Mouse (Mus musculus) embryo, embryonic 10.5 days (tissue): Measurements from ENCODE around the gene Psme3.

Source experiments
- DNase-seq: peaks from one replicate; pipeline ENCODE4 v3.0.0-alpha.2; 2015; ENCODE audit warnings: low spot score

Psme3 gene

DNA sequence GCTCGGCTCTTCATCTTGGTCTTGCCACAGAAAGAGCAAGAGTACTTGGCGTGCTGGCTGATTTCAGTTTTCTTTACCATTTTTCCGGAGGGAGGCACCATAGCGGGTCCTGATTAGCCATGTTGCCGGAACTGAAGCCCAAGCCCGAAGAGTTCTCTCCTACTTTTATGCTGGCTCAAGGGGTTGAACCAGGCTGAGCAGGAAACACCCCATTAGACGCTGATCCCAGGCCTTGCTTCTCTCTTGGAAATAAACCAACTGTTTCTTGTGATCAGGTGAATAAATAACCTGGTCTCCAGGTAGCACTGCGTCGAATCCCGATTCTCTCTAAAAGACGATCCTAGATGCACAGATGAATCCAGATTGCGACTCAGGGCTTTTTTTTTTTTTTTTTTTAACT lies 37.4 kb downstream of the Psme3 start:
- no peak for DNase-seq

DNA sequence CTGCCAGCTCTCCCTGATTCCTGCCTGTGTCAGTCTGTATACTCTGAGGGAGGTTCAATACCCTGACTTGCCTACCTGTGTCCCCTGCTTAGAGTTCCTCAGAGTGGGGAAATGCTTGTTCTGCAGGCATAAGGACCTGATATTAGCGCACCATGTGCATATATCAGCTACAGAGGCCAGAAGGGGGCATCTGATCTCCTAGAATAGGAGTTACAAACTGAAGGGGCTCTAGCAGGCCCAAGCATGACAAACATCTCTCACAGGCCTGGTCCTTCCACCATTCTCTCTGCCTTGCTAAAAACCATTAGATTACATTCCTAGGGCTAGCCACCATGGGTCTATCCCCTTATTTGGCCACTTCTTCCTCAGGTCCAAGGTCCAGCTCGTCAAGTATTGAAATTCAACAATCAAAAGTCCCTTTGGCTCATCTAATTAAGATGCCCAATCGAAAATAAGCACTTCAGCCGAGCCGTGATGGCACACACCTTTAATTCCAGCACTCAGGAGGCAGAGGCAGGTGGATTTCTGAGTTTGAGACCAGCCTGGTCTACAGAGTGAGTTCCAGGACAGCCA lies 38.5 kb downstream of the Psme3 start:
- no peak for DNase-seq

DNA sequence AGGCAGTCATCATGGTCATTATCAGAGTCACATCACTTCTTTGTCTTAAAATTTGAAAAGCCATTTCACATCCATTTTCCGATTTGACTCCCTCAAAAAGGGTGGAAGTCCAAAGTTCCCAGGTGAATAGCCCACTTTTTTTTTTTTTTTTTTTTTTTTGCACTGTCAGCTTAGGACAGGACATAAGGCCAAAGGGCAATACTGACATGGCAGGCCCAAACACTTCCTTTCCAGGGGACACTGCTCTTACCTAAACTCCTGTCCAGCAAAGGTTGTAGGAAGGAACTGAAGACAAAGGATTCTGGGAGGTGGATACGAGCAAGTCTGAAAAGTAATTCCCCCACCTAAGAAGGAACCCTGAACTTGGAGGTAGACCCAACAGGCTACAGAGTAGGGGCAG lies 39.9 kb downstream of the Psme3 start:
- DNase-seq = no peak

DNA sequence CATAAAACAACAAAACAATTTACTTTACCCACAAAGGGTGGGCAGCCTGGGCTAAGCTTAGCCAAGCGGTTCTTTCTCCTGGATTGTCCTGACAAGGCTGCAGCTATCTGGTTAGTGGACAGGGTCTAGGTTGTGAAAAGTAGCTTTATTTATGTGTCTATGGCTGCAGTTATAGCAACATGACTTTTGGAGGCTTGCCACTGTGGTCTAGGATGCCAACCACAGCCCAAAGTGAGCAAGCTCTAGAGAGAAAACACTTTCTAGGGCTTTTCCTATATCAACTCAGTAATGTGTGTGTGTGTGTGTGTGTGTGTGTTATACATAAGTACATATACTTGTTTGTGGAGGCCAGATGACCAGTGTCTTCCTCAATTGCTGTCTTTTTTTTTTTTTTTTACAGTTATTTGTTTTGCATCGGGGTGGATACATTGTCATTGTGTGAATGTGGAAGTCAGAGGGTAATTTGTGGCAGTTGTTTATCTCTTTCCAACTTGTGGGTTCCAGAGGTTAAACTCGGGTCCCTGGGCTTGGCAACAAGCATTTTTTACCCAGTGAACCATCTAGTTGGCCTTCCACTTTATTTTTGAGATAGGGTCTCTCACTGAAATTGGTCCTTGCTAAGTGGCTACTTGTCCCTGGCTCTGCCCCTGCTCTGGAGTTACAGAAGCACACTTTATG lies 41.6 kb downstream of the Psme3 start:
- DNase-seq = no peak

GRCm38 (mm10) chr11:101359776-101360175 lies 43.8 kb downstream of the Psme3 start:
- no peak for DNase-seq

DNA sequence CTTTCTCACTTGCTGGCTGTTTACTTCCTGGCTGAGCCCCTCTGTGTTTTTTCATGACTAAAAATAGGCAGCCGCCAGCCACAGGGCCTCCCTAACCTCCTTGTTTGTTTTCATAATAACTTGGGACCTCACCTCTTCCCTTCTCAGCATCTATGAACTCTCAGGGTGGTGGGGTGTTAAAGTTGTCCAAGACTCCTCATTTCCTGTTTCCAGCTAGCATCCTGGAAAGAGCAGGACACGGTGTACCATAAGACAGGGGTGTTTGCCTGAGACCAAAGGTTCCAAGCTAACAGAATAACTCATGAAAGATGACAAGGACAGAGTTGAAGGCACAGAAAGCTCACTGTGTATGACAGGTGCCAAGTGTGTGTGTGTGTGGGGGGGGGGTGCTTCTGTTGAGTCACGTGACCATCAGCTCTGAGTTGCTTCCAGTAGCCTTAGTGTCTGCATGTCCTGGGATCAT lies 44.7 kb downstream of the Psme3 start:
- DNase-seq = no peak

- DNase-seq = no peak
Measured at GRCm38 (mm10) chr11:101364531-101364931, 48.5 kb downstream of the Psme3 start.

- DNase-seq = no peak
Measured at GRCm38 (mm10) chr11:101367326-101367935, 51.4 kb downstream of the Psme3 start, which contains the start of gene G6pc. Gene G6pc, plus strand, starts transcription at chr11:101367561.

GRCm38 (mm10) chr11:101370141-101370540 lies 54.1 kb downstream of the Psme3 start:
- no peak for DNase-seq
